Mouse (Mus musculus) liver, embryonic 14.5 days (tissue): ENCODE results near the gene Zfp937. TPM values are rescaled to one million over a fixed set of nuclear protein-coding genes. Genes with fewer than 3 reads are reported as not detected.
"Not testable (repeated sequence)": the region's sequence is repeated elsewhere in the genome, so short reads cannot be mapped to it uniquely, and the experiment has no call there.

Experiments
- ATAC-seq: fragments of 200-750 bp; cut with Nextera tagmentation; 2 replicates; pipeline ENCODE4 v1.8.0; 2017; ENCODE audit warnings: moderate number of reproducible peaks, mild to moderate bottlenecking, moderate library complexity; ENCODE audit not compliant: insufficient read depth
- DNase-seq, 3 experiments: peaks; one replicate each; pipeline ENCODE4 v3.0.0-alpha.2; 2012 to 2013; ENCODE audit warnings: low read depth in 3 of 3, low spot score in 3 of 3
- H3K27ac ChIP-seq: fragments of 300-500 bp; sonication (generic); 2 replicates; pipeline ENCODE4 v1.5.1; 2014; ENCODE audit warnings: moderate library complexity, mild to moderate bottlenecking, control low read depth, inconsistent platforms
- H3K27me3 ChIP-seq: fragments of 300-500 bp; sonication (generic); 2 replicates; pipeline ENCODE4 v1.6.1; 2014; ENCODE audit warnings: mild to moderate bottlenecking, low read length, moderate library complexity; ENCODE audit not compliant: control insufficient read depth, insufficient read depth
- H3K36me3 ChIP-seq: fragments of 300-500 bp; sonication (generic); replicated peaks from 2 replicates; pipeline ENCODE4 v1.6.1; 2014; ENCODE audit warnings: low read depth; ENCODE audit not compliant: control insufficient read depth, insufficient read depth
- H3K4me1 ChIP-seq, 2 experiments: fragments of 200-500 bp in 1 of 2; fragments of 300-500 bp in 1 of 2; sonication (generic) in 1 of 2; replicated peaks; 2 replicates each; pipeline ENCODE4 v1.6.1; 2012 to 2014; ENCODE audit warnings: antibody characterized with exemption in 1 of 2, inconsistent platforms in 1 of 2, low read length in 1 of 2; ENCODE audit not compliant: control insufficient read depth in 2 of 2, insufficient read depth in 2 of 2
- H3K4me2 ChIP-seq: fragments of 300-500 bp; sonication (generic); 2 replicates; pipeline ENCODE4 v1.6.1; 2014; ENCODE audit warnings: low read depth, mild to moderate bottlenecking, control low read depth, moderate library complexity
- H3K4me3 ChIP-seq, 2 experiments: fragments of 200-500 bp in 1 of 2; fragments of 300-500 bp in 1 of 2; sonication (generic) in 1 of 2; 2 replicates each; pipeline ENCODE4 v1.5.1; 2012 to 2014; ENCODE audit warnings: low read depth in 2 of 2, low read length in 2 of 2, mild to moderate bottlenecking in 2 of 2, control low read depth in 1 of 2, inconsistent platforms in 1 of 2, moderate library complexity in 1 of 2; ENCODE audit not compliant: insufficient read depth in 1 of 2
- H3K9ac ChIP-seq: fragments of 300-500 bp; sonication (generic); replicated peaks from 2 replicates; pipeline ENCODE4 v1.6.1; 2014; ENCODE audit warnings: mild to moderate bottlenecking, control low read depth, moderate library complexity
- H3K9me3 ChIP-seq: fragments of 300-500 bp; sonication (generic); 2 replicates; pipeline ENCODE4 v1.6.1; 2016; ENCODE audit warnings: low read length, mixed read lengths; ENCODE audit not compliant: control insufficient read depth
- CTCF ChIP-seq: IDR thresholded peaks from 2 replicates; pipeline ENCODE4 v1.5.1; 2016; ENCODE audit warnings: antibody characterized with exemption, low read depth, control low read depth
- EP300 ChIP-seq: IDR thresholded peaks from 2 replicates; pipeline ENCODE4 v1.6.1; 2016; ENCODE audit warnings: antibody characterized with exemption, low read depth
- WGBS: fragments of 180-500 bp; shearing (Covaris S2); extraction: QIAGEN DNeasy Blood & Tissue Kit; methylation state at CpG from one replicate; pipeline ENCODE4 v1.1.7; 2014; ENCODE audit not compliant: insufficient replicate concordance; 5-methylcytosine and 5-hydroxymethylcytosine counted together
- polyA plus RNA-seq, 2 experiments: library from polyadenylated mRNA; depleted of rRNA in 1 of 2; stranded (reverse) in 1 of 2; unstranded in 1 of 2; fragments of >200 nt; fragmentation: Nextera tagmentation in 1 of 2; extraction: Ambion mirVana in 1 of 2; gene quantifications; 2 replicates each; pipeline versions ENCODE4 v1.2.1 to v1.2.3; 2012 to 2014

Gene Zfp937
- polyA plus RNA-seq, 2 experiments, result 0.23 to 0.75 TPM

- no peak for DNase-seq
- no peak for ATAC-seq
- Histone ChIP-seq H3K4me1 (no peaks in the 10 kb centered on the region), H3K27me3 (no peaks in the 10 kb centered on the region), H3K9ac (no peak overlapping the region), H3K4me3 (no peak overlapping the region), H3K9me3 (no peaks in the 10 kb centered on the region), H3K27ac (no peak overlapping the region), H3K4me2 (no peak overlapping the region), H3K36me3 (no peaks in the 10 kb centered on the region)
- no peak for TF ChIP-seq CTCF
- TF ChIP-seq EP300, result no peak
- WGBS, result 51% methylated on average over 2 of the region's 2 CpGs
These were observed 25.3 kb downstream of the Zfp937 start for GRCm38 (mm10) chr2:150243211-150243610.

GRCm38 (mm10) chr2:150255491-150255890 is 37.6 kb downstream of the Zfp937 start, which contains the start of gene Gm21994:
Gene Gm21994 (minus strand): TSS chr2:150255591.
- H3K4me2 ChIP-seq, H3K9me3 ChIP-seq, DNase-seq, H3K27me3 ChIP-seq, H3K27ac ChIP-seq, H3K9ac ChIP-seq, H3K4me1 ChIP-seq, H3K36me3 ChIP-seq, ATAC-seq, H3K4me3 ChIP-seq: not testable (repeated sequence)
- WGBS, result 27% methylated on average over 2 of the region's 2 CpGs

GRCm38 (mm10) chr2:150256861-150257260 is 39.0 kb downstream of the Zfp937 start:
- not testable (repeated sequence) for ATAC-seq, H3K9me3 ChIP-seq, H3K4me1 ChIP-seq, H3K36me3 ChIP-seq, H3K4me3 ChIP-seq, H3K4me2 ChIP-seq, DNase-seq, H3K9ac ChIP-seq, H3K27ac ChIP-seq, H3K27me3 ChIP-seq
- 38% methylated on average over 2 of the region's 2 CpGs for WGBS

GRCm38 (mm10) chr2:150257291-150257690 is 39.4 kb downstream of the Zfp937 start, which contains the start of gene Gm14124:
Gene Gm14124 (plus strand): TSS chr2:150257517.
- not testable (repeated sequence) for H3K9me3 ChIP-seq, H3K4me2 ChIP-seq, DNase-seq, ATAC-seq, H3K27me3 ChIP-seq, H3K27ac ChIP-seq, H3K4me1 ChIP-seq, H3K4me3 ChIP-seq, H3K36me3 ChIP-seq, H3K9ac ChIP-seq
- WGBS, result 48% methylated on average over 4 of the region's 4 CpGs

Other genes starting within 250 kb of the Zfp937 start
- gene Zfp120, start 81.4 kb upstream of the Zfp937 start, polyA plus RNA-seq (2012; rRNA removed), result 0.48 and 0.81 TPM in 2 replicates
- gene Zfp120, start 81.4 kb upstream of the Zfp937 start, polyA plus RNA-seq (2014; fragmentation: Nextera tagmentation; extraction: Ambion mirVana), result 2.8 and 4.3 TPM in 2 replicates
- not detected in 2 replicates for gene Gm10770, start 38.4 kb upstream of the Zfp937 start, polyA plus RNA-seq (2012; rRNA removed)
- not detected in 2 replicates for gene Gm10770, start 38.4 kb upstream of the Zfp937 start, polyA plus RNA-seq (2014; fragmentation: Nextera tagmentation; extraction: Ambion mirVana)
- gene Gm14139, start 36.3 kb upstream of the Zfp937 start, polyA plus RNA-seq (2012; rRNA removed), result 0.04 TPM in 1 of 2 replicates, not detected in the other
- gene Gm14139, start 36.3 kb upstream of the Zfp937 start, polyA plus RNA-seq (2014; fragmentation: Nextera tagmentation; extraction: Ambion mirVana), result 0.08 TPM in 1 of 2 replicates, not detected in the other
- 0.23 and 0.49 TPM in 2 replicates for gene Gm21994, start 37.5 kb downstream of the Zfp937 start, polyA plus RNA-seq (2012; rRNA removed)
- gene Gm21994, start 37.5 kb downstream of the Zfp937 start, polyA plus RNA-seq (2014; fragmentation: Nextera tagmentation; extraction: Ambion mirVana), result 0.29 and 0.71 TPM in 2 replicates
- gene Gm14124, start 39.4 kb downstream of the Zfp937 start, polyA plus RNA-seq (2012; rRNA removed), result not detected in 2 replicates
- not detected in 2 replicates for gene Gm14124, start 39.4 kb downstream of the Zfp937 start, polyA plus RNA-seq (2014; fragmentation: Nextera tagmentation; extraction: Ambion mirVana)
- not detected in 2 replicates for gene Gm10130, start 105.6 kb downstream of the Zfp937 start, polyA plus RNA-seq (2012; rRNA removed)
- gene Gm10130, start 105.6 kb downstream of the Zfp937 start, polyA plus RNA-seq (2014; fragmentation: Nextera tagmentation; extraction: Ambion mirVana), result 0.57 TPM in 1 of 2 replicates, not detected in the other
- 0.25 and 0.40 TPM in 2 replicates for gene 3300002I08Rik, start 144.7 kb downstream of the Zfp937 start, polyA plus RNA-seq (2012; rRNA removed)
- gene 3300002I08Rik, start 144.7 kb downstream of the Zfp937 start, polyA plus RNA-seq (2014; fragmentation: Nextera tagmentation; extraction: Ambion mirVana), result 0.74 and 1.6 TPM in 2 replicates
- 0.12 and 0.19 TPM in 2 replicates for gene Zfp442, start 233.4 kb downstream of the Zfp937 start, polyA plus RNA-seq (2012; rRNA removed)
- gene Zfp442, start 233.4 kb downstream of the Zfp937 start, polyA plus RNA-seq (2014; fragmentation: Nextera tagmentation; extraction: Ambion mirVana), result 0.42 and 0.68 TPM in 2 replicates